Mouse (Mus musculus): Measurements from ENCODE around the gene Samd4.

DNA sequence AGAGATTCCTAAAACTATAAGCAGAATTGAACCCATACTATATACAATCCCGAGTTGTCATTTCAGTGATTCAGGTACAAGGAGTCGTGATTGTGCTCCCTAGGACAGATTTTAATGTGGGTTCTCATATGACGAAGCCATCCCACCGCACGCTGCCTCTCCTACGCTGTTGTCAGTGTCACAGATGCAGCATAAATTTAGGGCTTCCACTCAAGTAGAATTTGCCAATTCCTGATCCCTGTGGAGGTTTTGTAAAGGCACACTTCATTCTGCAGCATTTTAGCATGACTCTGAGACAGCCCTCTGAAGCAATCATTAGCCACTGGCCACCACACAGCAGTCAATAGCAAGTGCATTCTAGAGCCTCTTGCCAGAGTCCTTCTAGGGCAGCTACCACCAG is 166.4 kb downstream of the Samd4 start:
- no peak for TF ChIP-seq CTCF (IDR thresholded peaks at IDR 0.05; ENCODE audit: low read depth, low read length)
- no peak for TF ChIP-seq EP300 (IDR thresholded peaks at IDR 0.05; ENCODE audit: insufficient read depth, low read depth, low read length)
- no peak for TF ChIP-seq POLR2A (IDR thresholded peaks at IDR 0.05; ENCODE audit: insufficient read depth, low read length)
